Mouse (Mus musculus): ENCODE measurements around the gene Slco2a1.

GRCm38 (mm10) chr9:103143881-103144280, 155.4 kb downstream of the Slco2a1 start:
- TF ChIP-seq POLR2A (IDR thresholded peaks at IDR 0.05; ENCODE audit: insufficient read length, low read depth) (no peak), TCF3 (IDR thresholded peaks at IDR 0.05; ENCODE audit: insufficient read length, low read depth) (no peak), USF1 (IDR thresholded peaks at IDR 0.05; ENCODE audit: low read depth) (no peak), MYOD1 (IDR thresholded peaks at IDR 0.05; ENCODE audit: control insufficient read depth in 1 of 3, insufficient read length in 2 of 3, low read depth in 2 of 3) (no peak), E2F4 (IDR thresholded peaks at IDR 0.05; ENCODE audit: insufficient read depth) (no peak), MAX (IDR thresholded peaks at IDR 0.05; ENCODE audit: low read depth) (no peak), TCF12 (IDR thresholded peaks at IDR 0.05; ENCODE audit: insufficient read depth, poor library complexity, severe bottlenecking) (no peak), CEBPB (IDR thresholded peaks at IDR 0.05; ENCODE audit: insufficient read depth, poor library complexity, severe bottlenecking) (no peak), POLR2AphosphoS2 (IDR thresholded peaks at IDR 0.05; ENCODE audit: insufficient read length, low read depth) (no peak), REST (IDR thresholded peaks at IDR 0.05; ENCODE audit: insufficient read depth, insufficient read length) (no peak)
